Comparison of ENCODE assay signal across 20 mouse cellular contexts in genomic region chr16:59130740-59131139, GRCm38 (mm10). TPM values are rescaled to one million over a fixed set of nuclear protein-coding genes. Genes with fewer than 3 reads are reported as not detected.
"Had no signal": no experiment of that assay in that cellular context is flagged by ENCODE, and none has a peak within 500 bp of the region (broad histone marks: within the 10 kb centered on the region; RNA-seq: fewer than 3 reads in every experiment).

No protein-coding gene starts in this region.

- ATAC-seq: liver, postnatal 0 days; lung, postnatal 0 days; midbrain, embryonic 13.5 days; midbrain, embryonic 15.5 days had no signal

- DNase-seq: liver, postnatal 0 days; lung, adult 2 months; lung, postnatal 14 days; lung, postnatal 36 days; thymus, adult 18-20 months; thymus, postnatal 14 days; thymus, postnatal 36 days had no signal

RNA-seq across cellular contexts. Expression of gene Olfr194, which starts 9.9 kb away (rescaled TPM):
- polyA plus RNA-seq: liver, postnatal 0 days; lung, adult 2 months; lung, embryonic 15.5 days; lung, postnatal 0 days; macrophage; midbrain, embryonic 11.5 days; midbrain, embryonic 13.5 days; midbrain, embryonic 15.5 days; midbrain, postnatal 0 days; neural tube, embryonic 12.5 days; neural tube, embryonic 14.5 days; spleen, adult 2 months; stomach, embryonic 15.5 days; stomach, postnatal 0 days; thymus, postnatal 0 days had no signal

RNA-seq across cellular contexts. Expression of gene Olfr195, which starts 16.1 kb away (rescaled TPM):
- polyA plus RNA-seq: liver, postnatal 0 days; lung, adult 2 months; lung, embryonic 15.5 days; lung, postnatal 0 days; macrophage; midbrain, embryonic 11.5 days; midbrain, embryonic 13.5 days; midbrain, embryonic 15.5 days; midbrain, postnatal 0 days; neural tube, embryonic 12.5 days; neural tube, embryonic 14.5 days; spleen, adult 2 months; stomach, embryonic 15.5 days; stomach, postnatal 0 days; thymus, postnatal 0 days had no signal

RNA-seq across cellular contexts. Expression of gene Olfr193, which starts 19.1 kb away (rescaled TPM):
- polyA plus RNA-seq: liver, postnatal 0 days; lung, adult 2 months; lung, embryonic 15.5 days; lung, postnatal 0 days; macrophage; midbrain, embryonic 11.5 days; midbrain, embryonic 13.5 days; midbrain, embryonic 15.5 days; midbrain, postnatal 0 days; neural tube, embryonic 12.5 days; neural tube, embryonic 14.5 days; spleen, adult 2 months; stomach, embryonic 15.5 days; stomach, postnatal 0 days; thymus, postnatal 0 days had no signal

RNA-seq across cellular contexts. Expression of gene Olfr196, which starts 39.5 kb away (rescaled TPM):
- polyA plus RNA-seq: liver, postnatal 0 days; lung, adult 2 months; lung, embryonic 15.5 days; lung, postnatal 0 days; macrophage; midbrain, embryonic 11.5 days; midbrain, embryonic 13.5 days; midbrain, embryonic 15.5 days; midbrain, postnatal 0 days; neural tube, embryonic 12.5 days; neural tube, embryonic 14.5 days; spleen, adult 2 months; stomach, embryonic 15.5 days; stomach, postnatal 0 days; thymus, postnatal 0 days had no signal

RNA-seq across cellular contexts. Expression of gene Olfr191, which starts 41.1 kb away (rescaled TPM):
- polyA plus RNA-seq: liver, postnatal 0 days; lung, adult 2 months; lung, embryonic 15.5 days; lung, postnatal 0 days; macrophage; midbrain, embryonic 11.5 days; midbrain, embryonic 13.5 days; midbrain, embryonic 15.5 days; midbrain, postnatal 0 days; neural tube, embryonic 12.5 days; neural tube, embryonic 14.5 days; spleen, adult 2 months; stomach, embryonic 15.5 days; stomach, postnatal 0 days; thymus, postnatal 0 days had no signal
